Mouse (Mus musculus): ENCODE data around the gene Rxfp4.

Gene Rxfp4

DNA sequence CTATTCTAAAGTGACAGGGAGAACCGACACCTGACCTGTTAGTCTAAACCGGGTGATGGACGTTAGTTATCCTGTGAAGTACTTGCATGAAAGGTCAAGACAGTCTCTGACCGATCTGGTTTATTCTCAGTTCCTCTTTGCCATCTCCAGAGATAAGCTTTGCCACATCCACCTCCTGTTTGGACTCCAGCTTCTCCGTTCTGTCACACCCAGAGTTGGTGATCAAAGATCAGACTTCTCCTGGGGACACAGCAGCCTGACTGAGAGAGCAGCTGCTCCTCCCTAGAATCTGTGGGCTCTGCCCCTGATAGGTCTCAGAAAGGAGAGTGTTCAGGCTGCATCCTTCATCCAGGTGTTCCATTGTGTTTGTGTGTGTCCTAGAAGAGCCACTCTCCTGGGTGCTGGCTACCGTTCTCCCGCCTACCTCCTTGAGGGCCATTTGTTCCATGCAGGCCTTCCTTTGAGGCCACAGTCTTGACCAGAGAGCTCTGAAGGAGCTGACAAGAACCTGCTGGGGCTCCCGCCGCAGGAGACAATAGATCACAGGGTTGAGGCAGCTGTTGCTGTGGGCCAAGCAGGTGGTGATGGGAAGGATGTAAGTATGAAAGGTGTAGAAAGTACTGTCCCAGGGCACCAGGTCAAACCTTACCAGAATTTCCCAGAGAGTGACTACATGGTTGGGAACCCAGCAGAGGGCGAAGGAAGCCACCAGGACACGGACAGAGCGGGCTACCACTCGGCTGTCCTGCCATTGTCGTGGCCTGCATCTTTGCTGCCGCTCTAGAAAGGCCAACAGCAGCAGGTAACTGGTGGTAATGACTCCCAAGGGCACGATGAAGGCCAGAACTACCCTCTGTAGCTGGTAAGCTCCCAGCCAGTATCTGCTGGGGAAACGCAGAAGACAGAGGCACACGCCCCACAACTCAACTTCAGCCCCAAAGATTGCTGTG, 998 bp downstream of the Rxfp4 start:
- DNase-seq (ENCODE audit: low spot score in 2 of 2): no peak

DNA sequence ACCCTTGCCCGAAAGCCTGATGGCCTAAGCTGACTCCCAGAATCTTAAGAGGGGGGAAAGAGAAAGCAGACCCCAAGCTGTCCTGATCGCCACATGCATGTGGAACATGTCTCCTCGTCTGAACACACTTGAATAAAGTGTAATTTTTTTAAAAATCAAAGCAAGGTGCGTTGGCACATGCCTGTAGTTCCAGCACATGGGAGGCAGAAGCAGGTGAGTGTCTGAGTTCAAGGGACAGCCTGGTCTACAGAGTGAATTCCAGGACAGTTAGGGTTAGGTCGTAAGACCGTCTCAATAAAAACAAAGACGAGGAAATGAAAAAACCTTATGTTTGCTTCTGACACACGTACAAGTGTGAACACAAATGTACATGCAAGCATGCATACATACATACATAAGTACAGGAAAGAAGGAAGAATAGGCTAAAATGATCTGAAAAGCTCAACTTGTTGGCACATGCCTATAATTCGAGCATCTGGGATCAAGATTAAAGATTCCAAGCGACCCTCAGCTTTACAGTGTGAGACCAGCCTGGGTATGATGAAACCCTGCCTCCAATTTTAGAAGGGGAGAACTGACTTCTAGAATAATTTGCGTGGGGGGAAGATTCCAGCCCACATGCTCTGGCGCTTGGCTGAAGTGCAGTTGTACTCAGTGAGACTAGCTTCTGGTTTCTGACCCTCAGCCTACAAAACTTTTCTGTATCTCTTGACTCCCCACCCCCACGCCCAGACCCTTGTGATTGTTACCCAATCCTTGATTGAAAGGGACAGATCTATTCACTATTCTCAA, 2.0 kb downstream of the Rxfp4 start:
- no peak for DNase-seq (ENCODE audit: low spot score in 2 of 2)

DNA sequence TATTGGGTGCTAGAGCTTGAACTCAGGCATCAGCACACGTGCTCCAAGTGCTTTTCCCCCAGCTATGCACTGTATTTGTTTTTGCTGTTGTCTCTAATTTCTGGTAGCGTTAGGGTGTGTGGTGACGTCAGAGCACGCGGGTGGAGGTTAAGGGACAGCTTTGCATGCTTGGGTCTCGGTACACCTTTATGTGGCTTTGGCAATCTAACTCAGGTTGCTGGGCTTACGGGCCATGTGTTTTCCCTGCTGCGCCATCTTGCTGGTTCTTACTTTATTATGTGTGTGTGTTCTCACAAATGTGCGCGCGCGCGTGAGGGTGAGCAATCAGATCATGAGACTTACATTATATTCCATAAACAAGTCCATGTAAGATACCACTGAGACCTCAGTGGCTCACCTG, 3.0 kb downstream of the Rxfp4 start:
- DNase-seq (ENCODE audit: low spot score in 2 of 2): no peak

DNA sequence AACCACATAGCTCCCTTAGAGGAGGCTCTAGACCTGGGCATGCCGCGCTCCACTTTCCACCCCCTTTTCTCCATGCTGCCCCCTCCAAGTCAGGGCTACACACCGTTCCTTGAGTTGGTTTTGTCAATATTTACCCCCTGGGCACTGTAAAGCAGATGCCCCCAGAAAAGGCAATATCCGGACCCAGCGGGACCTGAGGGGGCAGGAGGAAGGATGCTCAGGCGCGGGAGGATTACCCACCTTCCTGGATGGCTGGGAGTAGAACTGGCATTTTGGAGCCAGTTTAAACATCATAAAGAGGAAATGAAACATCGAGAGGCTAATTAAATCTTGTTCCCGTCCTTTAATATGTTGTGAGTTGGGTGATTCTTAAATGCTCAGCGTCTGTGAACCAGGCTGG, 3.8 kb downstream of the Rxfp4 start:
- no peak for DNase-seq (ENCODE audit: low spot score in 2 of 2)

DNA sequence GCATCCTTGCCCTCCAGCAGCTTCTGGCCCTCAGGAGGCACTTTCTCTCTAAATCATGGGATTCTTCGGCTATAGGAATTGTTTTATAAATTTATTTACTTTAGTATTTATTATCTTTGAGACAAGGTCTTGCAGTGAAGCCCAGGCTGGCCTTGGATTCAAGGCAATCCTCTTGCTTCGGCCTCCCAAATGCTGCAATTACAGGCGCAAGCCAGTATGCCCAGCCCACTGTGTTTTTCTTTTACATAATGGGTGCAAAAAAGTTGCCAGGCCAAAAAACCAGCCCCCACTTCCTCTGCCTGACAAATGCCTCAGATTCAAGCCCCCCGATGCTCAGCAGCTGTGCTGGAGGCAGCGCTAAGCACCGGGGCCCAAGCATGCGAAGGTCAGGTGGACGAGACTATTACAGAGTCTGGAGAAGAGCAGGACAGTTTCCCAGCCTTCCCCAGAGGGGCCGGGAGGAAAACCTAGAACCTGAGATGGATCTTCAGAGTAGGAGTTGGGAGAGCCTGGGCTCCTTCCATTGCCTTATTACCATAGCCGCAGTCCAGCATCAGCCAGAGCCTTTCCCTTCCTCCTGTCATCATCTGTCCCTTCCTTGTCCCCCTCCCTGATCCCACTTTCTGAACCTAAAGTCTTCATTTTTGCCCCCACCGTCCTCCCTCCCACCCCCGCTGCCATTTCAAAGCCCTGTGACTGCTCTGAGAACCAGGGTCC, 4.3 kb downstream of the Rxfp4 start:
- no peak for DNase-seq (ENCODE audit: low spot score in 2 of 2)

DNA sequence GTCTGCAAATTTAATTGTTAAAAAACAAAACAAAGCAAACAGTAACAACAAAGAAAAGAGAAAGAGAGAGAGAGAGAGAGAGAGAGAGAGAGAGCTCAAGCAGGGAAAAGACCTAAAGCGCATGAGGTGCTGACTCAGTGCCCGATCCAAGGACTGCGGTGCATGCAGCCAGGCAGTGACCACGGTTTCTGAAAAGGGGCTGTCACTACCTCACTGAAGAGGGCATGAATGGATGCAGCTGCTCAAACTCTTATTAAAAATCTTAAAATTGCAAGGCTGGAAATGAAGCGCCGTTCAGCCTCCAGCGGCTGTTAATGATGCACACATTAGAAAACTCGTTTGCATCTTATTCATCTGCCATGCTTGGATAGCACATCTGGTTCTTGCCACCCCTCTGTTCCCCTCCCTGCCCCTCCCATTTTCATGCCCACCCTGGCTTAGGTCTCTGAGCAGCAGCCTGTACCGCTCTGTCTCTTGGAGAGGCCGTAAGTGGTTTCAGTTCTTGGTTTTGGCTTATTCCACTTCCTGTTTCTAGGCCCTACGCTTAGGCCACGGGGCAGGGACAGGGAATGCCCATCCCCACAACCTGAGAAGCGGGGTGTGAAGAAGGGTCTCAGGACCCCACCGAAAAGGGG, 5.0 kb downstream of the Rxfp4 start:
- DNase-seq (ENCODE audit: low spot score in 2 of 2): no peak

DNA sequence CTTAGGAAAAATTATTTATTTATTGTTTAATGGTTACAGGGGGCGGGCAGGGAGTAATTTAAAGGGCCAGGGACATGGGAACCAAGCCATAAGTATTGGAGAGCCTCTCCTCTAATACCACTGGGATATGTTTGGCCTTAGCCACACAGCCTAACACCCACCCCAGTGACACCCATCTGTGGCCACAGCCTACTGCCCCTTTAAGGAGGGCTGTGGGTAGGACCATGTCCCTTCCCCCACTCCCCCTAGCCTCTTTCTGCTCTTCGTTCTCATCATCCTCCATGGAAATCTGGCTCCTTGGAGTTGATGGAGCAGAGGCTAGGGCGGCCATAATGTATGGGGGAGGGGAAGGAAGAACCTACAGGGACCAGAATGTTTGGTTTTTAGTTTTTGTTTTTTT, 5.9 kb downstream of the Rxfp4 start:
- no peak for DNase-seq (ENCODE audit: low spot score in 2 of 2)

DNA sequence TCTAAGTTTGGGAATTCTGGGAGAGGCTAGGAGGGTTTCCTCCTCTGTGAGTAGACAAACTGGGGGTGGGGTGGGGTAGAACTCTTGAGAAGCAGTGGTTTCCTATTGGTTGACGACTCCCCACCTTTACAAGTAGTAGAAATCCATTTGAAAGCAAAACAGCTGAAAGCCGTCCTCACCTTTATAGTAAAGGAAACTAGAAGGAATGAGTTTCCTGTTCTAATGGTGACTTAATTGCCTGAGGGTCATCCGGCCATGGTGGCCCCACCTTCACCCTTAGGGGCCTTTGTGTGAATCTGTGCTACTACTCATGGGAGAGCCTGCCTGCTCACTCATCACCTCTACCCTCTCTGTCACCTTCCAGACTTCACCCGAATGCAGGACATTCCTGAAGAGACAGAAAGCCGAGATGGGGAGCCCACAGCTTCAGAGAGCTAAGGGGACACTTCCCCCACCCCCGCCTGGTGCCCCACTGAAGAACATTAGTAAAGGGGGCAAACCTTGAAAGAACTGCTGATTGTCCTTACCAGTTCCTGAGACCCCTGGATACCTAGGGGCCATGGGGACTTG, 6.4 kb downstream of the Rxfp4 start:
- no peak for DNase-seq (ENCODE audit: low spot score in 2 of 2)

DNA sequence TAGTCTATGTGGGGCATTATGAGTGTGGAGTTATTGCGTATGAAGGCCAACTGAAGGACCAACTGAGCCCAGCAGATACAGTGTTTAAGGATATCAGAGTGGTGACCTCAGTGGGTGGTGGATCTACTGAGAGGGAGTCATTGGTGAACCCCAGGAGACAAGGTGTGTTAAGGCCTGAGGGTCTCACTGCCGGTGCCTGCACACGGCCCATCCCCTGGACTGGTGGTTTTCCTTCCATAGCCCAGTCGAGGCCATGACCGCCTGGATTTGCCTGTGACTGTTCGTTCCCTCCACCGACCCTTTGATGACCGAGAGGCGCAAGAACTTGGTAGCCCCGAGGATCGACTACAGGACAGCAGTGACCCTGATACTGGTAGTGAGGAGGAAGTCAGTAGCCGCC, 7.0 kb downstream of the Rxfp4 start:
- no peak for DNase-seq (ENCODE audit: low spot score in 2 of 2)

DNA sequence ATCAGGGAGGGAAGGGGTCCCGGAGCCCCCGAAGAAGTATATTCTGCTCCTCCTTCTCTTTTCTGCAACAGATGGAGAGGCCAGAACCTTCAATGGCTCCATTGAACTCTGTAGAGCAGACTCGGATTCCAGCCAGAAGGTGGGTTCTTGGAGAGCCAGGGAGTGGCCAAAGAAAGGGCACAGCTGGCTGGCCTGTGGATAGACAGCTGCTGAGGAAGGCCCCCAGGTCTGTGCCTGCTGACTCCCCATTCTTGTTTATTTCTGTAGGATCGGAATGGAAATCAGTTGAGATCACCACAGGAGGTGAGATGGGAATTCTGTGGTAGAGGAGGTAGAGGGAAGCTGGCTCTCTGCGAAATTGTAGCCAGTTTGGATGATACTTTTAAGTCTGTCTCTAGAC, 9.9 kb downstream of the Rxfp4 start:
- DNase-seq (ENCODE audit: low spot score in 2 of 2): no peak

DNA sequence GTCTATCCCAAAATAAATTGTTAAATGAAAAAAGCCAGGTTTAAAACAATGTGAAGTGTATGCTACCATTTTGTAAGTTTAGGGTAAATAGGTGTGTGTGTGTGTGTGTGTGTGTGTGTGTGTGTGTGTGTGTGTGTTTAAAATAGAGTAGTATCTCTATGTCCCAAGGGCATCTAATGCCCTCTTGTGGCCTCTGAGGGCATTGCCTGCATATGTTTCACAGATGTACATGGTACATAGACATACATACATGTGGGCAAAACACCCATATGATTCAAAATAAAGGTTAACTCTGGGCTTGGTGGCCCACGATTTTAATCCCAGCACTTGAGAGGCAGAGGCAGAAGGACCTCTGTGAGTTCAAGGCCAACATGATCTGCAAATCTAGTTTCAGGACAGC, 12.3 kb downstream of the Rxfp4 start:
- DNase-seq (ENCODE audit: low spot score in 2 of 2): peak in 1 of 2 experiments; percentile 49

DNA sequence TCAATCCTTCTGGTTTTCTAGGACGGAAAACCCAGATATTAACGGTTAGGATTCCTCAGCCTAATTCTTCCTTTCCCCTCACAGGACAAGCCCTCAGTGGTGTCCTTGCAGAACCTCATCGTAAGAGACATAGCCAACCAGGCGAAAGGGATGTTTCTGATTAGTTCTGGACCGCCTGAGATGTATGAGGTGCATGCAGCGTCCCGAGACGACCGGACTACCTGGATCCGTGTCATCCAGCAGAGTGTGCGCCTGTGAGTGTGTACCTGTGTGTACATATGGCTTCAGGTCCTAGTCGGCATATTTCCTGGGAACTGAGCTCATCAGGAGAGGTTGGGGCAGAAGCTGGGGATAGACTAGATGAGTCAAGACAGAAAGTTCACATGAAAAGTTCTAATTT, 13.7 kb downstream of the Rxfp4 start:
- no peak for DNase-seq (ENCODE audit: low spot score in 2 of 2)

DNA sequence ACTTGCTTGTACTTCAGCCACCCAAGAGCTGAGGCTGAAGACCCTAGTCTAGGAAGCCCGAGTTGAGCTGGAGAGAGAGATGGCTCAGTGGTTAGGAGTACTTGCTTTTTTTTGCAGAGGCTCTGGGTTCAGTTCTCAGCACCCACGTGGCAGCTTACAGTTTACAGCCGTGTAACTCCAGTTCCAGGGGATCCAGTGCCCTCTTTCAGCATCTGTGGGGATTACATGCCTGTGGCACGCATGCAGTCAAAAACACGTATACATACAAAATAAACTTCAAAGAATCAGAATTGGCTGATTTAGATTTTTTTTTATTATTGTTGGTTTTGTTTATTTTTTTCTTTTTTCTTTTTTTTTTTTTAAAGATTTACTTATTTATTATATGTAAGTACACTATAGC, 15.8 kb downstream of the Rxfp4 start:
- DNase-seq (ENCODE audit: low spot score in 2 of 2): no peak

DNA sequence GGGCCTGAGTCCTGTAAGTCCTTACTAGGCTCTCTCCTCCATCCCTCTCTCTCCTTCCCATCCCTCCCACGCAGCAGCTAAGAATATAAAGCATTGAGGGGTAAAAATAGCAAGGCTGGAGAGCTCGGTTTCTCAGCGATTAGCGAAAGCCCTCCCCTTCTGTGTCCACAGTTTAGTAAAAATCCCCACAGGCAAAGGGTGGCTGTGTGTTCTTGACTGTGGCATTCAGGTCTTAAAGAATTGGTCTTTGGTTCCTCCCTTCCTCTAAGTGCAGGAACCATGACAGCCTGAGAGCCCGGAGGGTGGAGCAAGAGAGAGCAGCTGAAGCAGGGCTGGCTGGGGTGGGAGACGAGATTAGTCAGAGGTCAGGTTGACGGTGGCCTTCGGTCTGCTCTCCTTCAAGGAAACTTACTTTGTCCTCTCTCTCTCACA, 16.4 kb downstream of the Rxfp4 start:
- no peak for DNase-seq (ENCODE audit: low spot score in 2 of 2)

DNA sequence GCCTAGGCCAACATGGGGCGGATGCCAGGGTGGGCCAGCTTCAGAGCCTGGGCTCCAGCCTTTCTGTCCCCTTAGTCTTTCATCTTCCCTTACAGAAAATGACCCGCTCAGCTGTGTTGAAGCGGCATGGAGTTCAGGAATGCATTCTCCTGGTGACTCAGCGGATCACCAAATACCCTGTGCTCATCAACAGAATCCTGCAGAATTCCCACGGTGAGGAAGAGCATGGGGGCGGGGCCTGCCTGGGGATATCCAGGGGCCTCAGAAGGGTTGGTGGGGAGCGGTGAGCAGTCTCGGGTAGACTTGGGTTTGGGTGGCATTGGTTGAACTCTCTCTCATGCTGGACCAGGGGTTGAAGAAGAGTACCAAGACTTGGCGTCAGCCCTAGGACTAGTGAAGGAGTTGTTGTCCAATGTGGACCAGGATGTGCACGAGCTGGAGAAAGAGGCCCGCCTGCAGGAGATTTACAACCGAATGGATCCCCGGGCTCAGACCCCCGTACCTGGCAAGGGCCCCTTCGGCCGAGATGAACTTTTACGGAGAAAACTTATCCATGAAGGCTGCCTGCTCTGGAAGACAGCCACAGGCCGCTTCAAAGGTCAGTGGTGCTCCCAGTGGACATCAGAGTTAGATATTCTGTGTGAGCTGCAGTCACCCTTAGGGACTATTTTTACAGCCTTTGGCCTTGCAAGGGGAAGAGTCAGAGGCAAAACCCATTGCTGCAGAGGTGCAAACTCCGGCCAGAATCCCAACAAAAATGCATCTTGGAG, 17.3 kb downstream of the Rxfp4 start:
- no peak for DNase-seq (ENCODE audit: low spot score in 2 of 2)

DNA sequence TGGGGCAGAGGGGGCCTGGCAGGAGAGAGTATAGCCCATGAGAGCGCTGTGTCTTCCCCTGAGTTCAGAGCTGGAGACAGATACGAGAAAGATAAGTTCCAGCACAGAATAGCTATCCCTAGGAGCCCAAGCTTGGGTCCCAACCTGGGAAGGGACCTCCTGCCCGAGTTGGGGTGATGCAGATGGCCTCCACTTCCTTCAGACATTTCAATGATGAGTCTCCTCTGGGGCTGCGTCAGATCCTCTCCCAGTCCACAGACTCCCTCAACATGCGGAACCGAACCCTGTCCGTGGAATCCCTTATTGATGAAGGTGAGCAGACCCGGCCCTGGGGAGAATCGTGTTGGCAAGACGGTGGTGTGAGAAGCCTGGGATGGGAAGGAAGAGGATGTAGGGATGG, 19.9 kb downstream of the Rxfp4 start:
- DNase-seq (ENCODE audit: low spot score in 2 of 2): no peak

DNA sequence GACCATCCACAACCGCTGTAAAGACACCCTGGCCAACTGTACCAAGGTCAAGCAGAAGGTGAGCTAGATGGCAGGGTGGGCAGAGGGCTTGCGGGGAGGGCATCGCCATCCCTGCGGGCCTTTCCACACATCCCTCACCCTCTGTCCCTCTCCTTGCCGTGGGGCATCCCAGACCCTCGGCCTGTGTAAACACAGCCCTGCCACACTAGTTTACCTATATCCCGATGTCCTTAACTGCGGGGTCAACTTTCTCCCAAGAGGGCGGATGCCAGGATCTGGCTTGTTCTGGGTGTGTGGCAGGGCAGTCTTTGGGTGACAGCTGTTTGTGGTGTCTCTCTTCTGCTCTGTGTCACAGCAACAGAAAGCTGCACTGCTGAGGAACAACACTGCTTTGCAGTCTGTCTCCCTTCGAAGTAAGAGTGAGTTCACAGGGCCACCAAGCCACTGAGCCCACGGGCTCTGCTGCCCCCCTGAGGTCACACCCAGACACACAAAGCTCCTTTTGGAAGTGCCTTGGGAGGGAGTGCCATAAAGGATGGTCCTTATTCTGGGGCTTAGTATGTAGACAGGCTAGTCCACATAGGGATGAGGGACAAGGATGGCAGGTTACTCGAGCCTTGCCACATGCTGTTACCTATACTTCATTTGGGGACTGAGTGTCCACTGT, 20.9 kb downstream of the Rxfp4 start:
- no peak for DNase-seq (ENCODE audit: low spot score in 2 of 2)

DNA sequence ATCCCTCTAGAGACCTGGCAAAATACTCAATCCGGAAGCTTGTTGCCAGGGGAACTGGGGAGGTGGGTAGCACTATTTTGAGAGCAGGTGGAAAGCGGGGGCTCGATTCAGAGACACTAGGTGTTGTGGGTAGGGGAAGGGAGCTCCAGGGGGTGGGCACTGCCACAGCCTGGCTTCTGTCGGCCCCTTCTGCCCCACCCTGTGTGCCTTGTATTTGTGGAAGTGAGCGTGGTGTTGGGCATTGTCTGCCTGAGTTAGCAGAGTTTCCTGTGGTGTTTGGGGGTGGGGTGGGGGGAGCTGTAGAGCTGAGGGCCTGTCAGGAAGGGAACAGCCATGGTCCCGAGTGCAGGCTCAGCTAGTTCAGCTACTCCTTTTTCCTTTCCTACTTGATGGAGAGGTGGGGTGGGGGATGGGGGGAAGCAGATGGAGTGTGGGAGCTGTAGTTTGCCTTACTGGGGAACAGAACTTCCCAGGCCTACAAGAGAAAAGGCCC, 22.0 kb downstream of the Rxfp4 start:
- no peak for DNase-seq (ENCODE audit: low spot score in 2 of 2)

DNA sequence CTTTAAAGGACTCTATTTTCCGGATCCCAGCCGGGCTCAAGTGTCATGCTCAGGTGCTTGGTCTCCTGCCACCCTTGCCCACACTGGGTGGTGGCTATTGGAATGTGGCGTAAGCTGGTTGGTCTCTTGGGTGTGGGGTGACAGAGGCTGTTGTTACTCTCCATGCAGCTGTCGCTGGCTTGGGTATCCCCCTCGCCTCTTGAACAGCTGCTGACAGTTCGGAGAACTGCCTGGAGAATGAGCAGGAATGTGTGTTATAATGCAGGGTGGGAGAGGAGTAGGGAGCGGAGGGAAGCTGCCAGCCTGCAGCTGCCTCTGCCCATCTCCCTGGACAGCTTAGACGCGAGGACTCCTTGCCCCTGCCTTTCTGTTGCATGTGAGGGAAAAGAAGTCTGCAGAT, 22.9 kb downstream of the Rxfp4 start:
- DNase-seq (ENCODE audit: low spot score in 2 of 2): no peak

DNA sequence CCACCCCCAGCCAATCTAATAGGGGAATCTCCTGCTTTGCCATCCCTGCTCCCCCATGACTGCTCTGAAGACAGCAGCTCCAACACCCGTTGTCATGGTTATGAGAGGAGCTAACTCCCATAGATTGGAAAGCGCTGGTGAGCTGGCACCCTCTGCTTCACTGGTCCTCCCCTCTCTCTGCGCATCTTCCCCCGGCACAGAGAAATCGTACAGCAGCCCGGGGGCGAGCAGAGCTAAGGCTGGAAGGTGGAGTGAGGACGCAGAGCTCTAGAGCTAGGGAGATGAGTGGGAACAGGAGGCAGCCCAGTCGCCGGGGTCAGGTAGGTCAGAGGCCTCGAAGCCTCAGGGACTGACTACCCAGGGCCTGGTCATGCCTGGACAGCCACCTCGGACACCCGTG, 23.7 kb downstream of the Rxfp4 start:
- no peak for DNase-seq (ENCODE audit: low spot score in 2 of 2)

All from urinary bladder, postnatal 36 days (tissue).